Mouse (Mus musculus): ENCODE measurements at regions not wholly inside any gene's neighbourhood (a gene's known extent, or its start where the extent isn't known, plus 50 kb on each side); places are given as distances from the start of the nearest gene placed in this dataset.

DNA sequence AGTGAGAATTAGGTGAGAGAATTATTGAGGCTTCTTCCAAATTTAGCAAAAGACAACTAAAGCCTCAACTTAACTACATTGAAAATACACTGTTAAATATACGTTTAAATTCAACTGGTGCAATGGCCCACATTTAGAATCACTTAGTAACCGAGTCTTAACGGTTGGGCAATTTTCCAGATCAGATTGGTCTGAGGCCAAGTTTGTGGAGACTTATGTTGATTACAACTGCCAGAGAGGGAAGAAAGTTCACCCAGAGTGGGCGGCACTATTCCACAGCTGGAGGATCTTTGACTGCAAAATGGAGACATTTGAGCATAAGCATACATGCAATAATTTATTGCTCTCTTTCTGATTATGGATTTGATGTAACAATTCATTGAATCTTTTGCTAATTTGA, 146.5 kb upstream of the Tprg start:
- Histone ChIP-seq H3K27me3 (ENCODE audit: insufficient read depth, low read length) (no peaks in the 10 kb centered on the region), H3K4me1 (ENCODE audit: insufficient read depth, low read length) (no peaks in the 10 kb centered on the region), H3K36me3 (ENCODE audit: insufficient read depth, low read length) (no peaks in the 10 kb centered on the region), H3K4me3 (ENCODE audit: low read depth, low read length) (no peak overlapping the region), H3K27ac (ENCODE audit: low read depth, low read length) (no peak overlapping the region), H3K9ac (replicated peaks; ENCODE audit: low read length, poor library complexity, severe bottlenecking) (no peak overlapping the region), H3K9me3 (ENCODE audit: low read length) (peaks cover 4% of the 10 kb centered on the region; the same call in 1 of the 2 replicates), H3K4me2 (ENCODE audit: low read depth, low read length, poor library complexity, severe bottlenecking) (no peak overlapping the region)
- TF ChIP-seq CTCF (IDR thresholded peaks at IDR 0.05): no peak
- DNase-seq (ENCODE audit: low spot score) (peak; percentile 32), ATAC-seq (ENCODE audit: low FRiP score) (no peak)
- WGBS: 68% methylated on average over 4 of the region's 4 CpGs

DNA sequence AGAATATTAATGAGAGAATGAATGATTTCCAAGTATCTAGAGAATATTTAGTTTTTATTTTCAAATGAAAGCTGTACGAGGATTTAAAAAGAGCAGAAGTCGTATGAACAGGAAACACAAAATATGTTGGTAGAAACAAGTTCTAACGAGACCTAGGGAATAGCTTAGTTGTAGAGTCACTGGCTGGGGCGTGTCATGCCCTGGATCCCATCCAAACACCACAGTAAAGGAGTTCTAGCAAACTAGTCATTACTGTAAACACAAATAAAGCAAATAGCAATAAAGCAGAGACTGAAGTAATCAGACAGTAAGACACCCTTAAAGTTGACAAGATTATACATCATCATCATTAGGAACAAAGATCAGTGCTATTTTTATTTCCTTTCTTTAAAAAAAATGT, 139.1 kb upstream of the Tprg start:
- no peaks in the 10 kb centered on the region for H3K36me3 ChIP-seq (ENCODE audit: insufficient read depth, low read length)
- H3K9ac ChIP-seq (replicated peaks; ENCODE audit: low read length, poor library complexity, severe bottlenecking): no peak overlapping the region
- no peak overlapping the region for H3K4me2 ChIP-seq (ENCODE audit: low read depth, low read length, poor library complexity, severe bottlenecking)
- TF ChIP-seq CTCF (IDR thresholded peaks at IDR 0.05): no peak
- DNase-seq (ENCODE audit: low spot score): no peak
- ATAC-seq (ENCODE audit: low FRiP score): no peak
- H3K4me1 ChIP-seq (ENCODE audit: insufficient read depth, low read length): no peaks in the 10 kb centered on the region
- H3K27me3 ChIP-seq (ENCODE audit: insufficient read depth, low read length): no peaks in the 10 kb centered on the region
- no peak overlapping the region for H3K27ac ChIP-seq (ENCODE audit: low read depth, low read length)
- H3K4me3 ChIP-seq (ENCODE audit: low read depth, low read length): no peak overlapping the region
- H3K9me3 ChIP-seq (ENCODE audit: low read length): peaks cover 4% of the 10 kb centered on the region; the same call in 1 of the 2 replicates
- WGBS: 87% methylated on average over 4 of the region's 4 CpGs

DNA sequence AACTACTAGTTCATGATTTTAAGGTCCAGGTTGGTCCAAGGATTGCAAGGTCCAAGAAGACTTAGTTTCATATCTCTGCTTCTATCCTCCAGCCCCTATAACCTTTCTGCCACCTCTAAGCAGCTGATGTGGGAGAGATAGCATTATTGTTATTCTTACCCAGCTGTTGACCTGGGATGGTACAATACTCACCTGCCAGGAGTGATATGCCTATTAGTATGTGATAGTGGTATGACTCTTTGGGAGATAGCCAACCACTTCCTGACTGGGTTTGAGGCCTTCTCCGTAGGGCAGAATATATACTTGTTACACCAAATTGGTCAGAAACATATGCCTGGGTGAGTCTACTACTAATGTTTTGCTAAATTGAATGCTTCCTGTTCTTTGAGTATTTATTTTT, 137.4 kb upstream of the Tprg start:
- Histone ChIP-seq H3K36me3 (ENCODE audit: insufficient read depth, low read length) (no peaks in the 10 kb centered on the region), H3K27me3 (ENCODE audit: insufficient read depth, low read length) (no peaks in the 10 kb centered on the region), H3K27ac (ENCODE audit: low read depth, low read length) (no peak overlapping the region), H3K4me1 (ENCODE audit: insufficient read depth, low read length) (no peaks in the 10 kb centered on the region), H3K9ac (replicated peaks; ENCODE audit: low read length, poor library complexity, severe bottlenecking) (no peak overlapping the region), H3K4me3 (ENCODE audit: low read depth, low read length) (no peak overlapping the region), H3K9me3 (ENCODE audit: low read length) (no peaks in the 10 kb centered on the region), H3K4me2 (ENCODE audit: low read depth, low read length, poor library complexity, severe bottlenecking) (no peak overlapping the region)
- 79% methylated on average over 1 of the region's 1 CpGs for WGBS
- DNase-seq (ENCODE audit: low spot score) (no peak), ATAC-seq (ENCODE audit: low FRiP score) (no peak)
- TF ChIP-seq CTCF (IDR thresholded peaks at IDR 0.05): no peak

- no peak for TF ChIP-seq CTCF (IDR thresholded peaks at IDR 0.05)
- Histone ChIP-seq H3K36me3 (ENCODE audit: insufficient read depth, low read length) (no peaks in the 10 kb centered on the region), H3K9me3 (ENCODE audit: low read length) (no peaks in the 10 kb centered on the region), H3K9ac (replicated peaks; ENCODE audit: low read length, poor library complexity, severe bottlenecking) (no peak overlapping the region), H3K27ac (ENCODE audit: low read depth, low read length) (no peak overlapping the region), H3K4me1 (ENCODE audit: insufficient read depth, low read length) (no peaks in the 10 kb centered on the region), H3K4me2 (ENCODE audit: low read depth, low read length, poor library complexity, severe bottlenecking) (no peak overlapping the region), H3K27me3 (ENCODE audit: insufficient read depth, low read length) (no peaks in the 10 kb centered on the region), H3K4me3 (ENCODE audit: low read depth, low read length) (no peak overlapping the region)
- DNase-seq (ENCODE audit: low spot score) (no peak), ATAC-seq (ENCODE audit: low FRiP score) (no peak)
These were observed 109.7 kb upstream of the Tprg start for GRCm38 (mm10) chr16:25176870-25177269.

- WGBS: 77% methylated on average over 2 of the region's 2 CpGs
- H3K27me3 ChIP-seq (ENCODE audit: insufficient read depth, low read length): no peaks in the 10 kb centered on the region
- H3K27ac ChIP-seq (ENCODE audit: low read depth, low read length): no peak overlapping the region
- H3K4me3 ChIP-seq (ENCODE audit: low read depth, low read length): no peak overlapping the region
- H3K4me2 ChIP-seq (ENCODE audit: low read depth, low read length, poor library complexity, severe bottlenecking): no peak overlapping the region
- DNase-seq (ENCODE audit: low spot score) (no peak), ATAC-seq (ENCODE audit: low FRiP score) (no peak)
- no peaks in the 10 kb centered on the region for H3K36me3 ChIP-seq (ENCODE audit: insufficient read depth, low read length)
- TF ChIP-seq CTCF (IDR thresholded peaks at IDR 0.05): no peak
- H3K9me3 ChIP-seq (ENCODE audit: low read length): no peaks in the 10 kb centered on the region
- H3K9ac ChIP-seq (replicated peaks; ENCODE audit: low read length, poor library complexity, severe bottlenecking): no peak overlapping the region
- no peaks in the 10 kb centered on the region for H3K4me1 ChIP-seq (ENCODE audit: insufficient read depth, low read length)
These were observed 108.6 kb upstream of the Tprg start for GRCm38 (mm10) chr16:25178055-25178454.

DNA sequence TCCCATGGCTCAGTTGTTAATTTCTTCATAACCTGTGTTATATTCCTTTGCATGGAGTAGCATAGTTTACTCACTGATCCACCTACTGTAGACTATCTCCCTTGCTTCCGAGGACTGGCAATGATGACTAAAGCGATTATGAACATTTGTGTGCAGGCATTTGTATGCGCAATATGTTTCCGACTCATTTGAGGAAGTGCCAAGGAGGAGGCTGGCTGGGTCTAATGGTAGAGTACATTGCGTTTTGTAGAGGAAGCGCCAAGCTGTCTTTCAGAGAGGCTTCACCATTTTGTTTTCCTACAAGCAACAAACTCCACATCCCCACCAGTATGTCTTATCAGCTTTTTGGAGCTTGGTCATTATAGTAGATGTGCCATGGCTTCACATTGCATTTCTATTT, 104.7 kb upstream of the Tprg start:
- Histone ChIP-seq H3K4me3 (ENCODE audit: low read depth, low read length) (no peak overlapping the region), H3K4me2 (ENCODE audit: low read depth, low read length, poor library complexity, severe bottlenecking) (no peak overlapping the region), H3K4me1 (ENCODE audit: insufficient read depth, low read length) (no peaks in the 10 kb centered on the region), H3K36me3 (ENCODE audit: insufficient read depth, low read length) (no peaks in the 10 kb centered on the region), H3K9ac (replicated peaks; ENCODE audit: low read length, poor library complexity, severe bottlenecking) (no peak overlapping the region), H3K27me3 (ENCODE audit: insufficient read depth, low read length) (no peaks in the 10 kb centered on the region), H3K27ac (ENCODE audit: low read depth, low read length) (no peak overlapping the region), H3K9me3 (ENCODE audit: low read length) (no peaks in the 10 kb centered on the region)
- 95% methylated on average over 6 of the region's 6 CpGs for WGBS
- DNase-seq (ENCODE audit: low spot score) (no peak), ATAC-seq (ENCODE audit: low FRiP score) (no peak)
- TF ChIP-seq CTCF (IDR thresholded peaks at IDR 0.05): no peak

DNA sequence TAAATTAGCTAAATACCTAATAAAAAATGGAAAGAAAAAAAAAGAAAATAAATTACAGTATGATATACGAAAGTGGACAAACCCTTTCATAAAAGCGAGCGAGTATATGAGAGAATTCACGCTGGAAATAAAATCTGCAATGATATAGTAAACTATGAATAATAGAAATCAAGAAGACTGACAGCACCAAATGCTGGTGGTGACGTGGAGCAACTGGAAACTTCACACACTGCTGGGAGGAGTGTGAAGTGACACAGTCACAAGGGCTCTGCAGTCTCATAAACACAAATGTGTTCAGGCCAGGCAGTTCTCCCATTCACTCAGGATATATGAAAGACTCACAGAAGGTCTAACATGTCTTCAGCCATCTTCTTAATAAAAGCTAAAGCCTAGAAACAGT, 89.5 kb upstream of the Tprg start:
- 95% methylated on average over 5 of the region's 5 CpGs for WGBS
- no peaks in the 10 kb centered on the region for H3K4me1 ChIP-seq (ENCODE audit: insufficient read depth, low read length)
- H3K27ac ChIP-seq (ENCODE audit: low read depth, low read length): no peak overlapping the region
- no peak for TF ChIP-seq CTCF (IDR thresholded peaks at IDR 0.05)
- no peak overlapping the region for H3K9ac ChIP-seq (replicated peaks; ENCODE audit: low read length, poor library complexity, severe bottlenecking)
- no peak for DNase-seq (ENCODE audit: low spot score)
- no peaks in the 10 kb centered on the region for H3K36me3 ChIP-seq (ENCODE audit: insufficient read depth, low read length)
- no peak for ATAC-seq (ENCODE audit: low FRiP score)
- H3K4me3 ChIP-seq (ENCODE audit: low read depth, low read length): no peak overlapping the region
- H3K27me3 ChIP-seq (ENCODE audit: insufficient read depth, low read length): no peaks in the 10 kb centered on the region
- H3K4me2 ChIP-seq (ENCODE audit: low read depth, low read length, poor library complexity, severe bottlenecking): no peak overlapping the region
- no peaks in the 10 kb centered on the region for H3K9me3 ChIP-seq (ENCODE audit: low read length)
